Mouse (Mus musculus): ENCODE measurements around the gene Chmp5. TPM values are rescaled to one million over a fixed set of nuclear protein-coding genes. Genes with fewer than 3 reads are reported as not detected.

The Chmp5 gene
- polyA plus RNA-seq, 1 experiment from 2014 or later: 109 TPM

- no peak overlapping the region for H3K27ac ChIP-seq (ENCODE audit: low read length)
- peaks cover 11% of the 10 kb centered on the region; the same call in 1 of the 2 replicates for H3K36me3 ChIP-seq (ENCODE audit: control insufficient read depth, insufficient read depth, low read length)
- no peak overlapping the region for H3K4me2 ChIP-seq (ENCODE audit: low read depth, low read length)
- no peaks in the 10 kb centered on the region for H3K9me3 ChIP-seq (replicated peaks; ENCODE audit: control insufficient read depth, low read length)
- H3K9ac ChIP-seq (ENCODE audit: low read length): no peak overlapping the region
- no peaks in the 10 kb centered on the region for H3K4me1 ChIP-seq (ENCODE audit: control insufficient read depth, insufficient read depth, low read length)
- WGBS: 85% methylated on average over 1 of the region's 1 CpGs
- no peaks in the 10 kb centered on the region for H3K27me3 ChIP-seq (ENCODE audit: control insufficient read depth, insufficient read depth, low read length)
- ATAC-seq (ENCODE audit: insufficient read depth, low FRiP score): no peak
- no peak overlapping the region for H3K4me3 ChIP-seq (replicated peaks; ENCODE audit: low read length)
Measured at GRCm38 (mm10) chr4:40983686-40984085, 35.5 kb downstream of the Chmp5 start.

GRCm38 (mm10) chr4:40989633-40990032, 41.4 kb downstream of the Chmp5 start:
- no peaks in the 10 kb centered on the region for H3K27me3 ChIP-seq (ENCODE audit: control insufficient read depth, insufficient read depth, low read length)
- H3K36me3 ChIP-seq (ENCODE audit: control insufficient read depth, insufficient read depth, low read length): peaks cover 45% of the 10 kb centered on the region
- no peak overlapping the region for H3K27ac ChIP-seq (ENCODE audit: low read length)
- 88% methylated on average over 6 of the region's 6 CpGs for WGBS
- no peak overlapping the region for H3K9ac ChIP-seq (ENCODE audit: low read length)
- H3K4me1 ChIP-seq (ENCODE audit: control insufficient read depth, insufficient read depth, low read length): no peaks in the 10 kb centered on the region
- H3K4me2 ChIP-seq (ENCODE audit: low read depth, low read length): no peak overlapping the region
- no peaks in the 10 kb centered on the region for H3K9me3 ChIP-seq (replicated peaks; ENCODE audit: control insufficient read depth, low read length)
- H3K4me3 ChIP-seq (replicated peaks; ENCODE audit: low read length): no peak overlapping the region
- no peak for ATAC-seq (ENCODE audit: insufficient read depth, low FRiP score)

- 94% methylated on average over 6 of the region's 6 CpGs for WGBS
- peaks cover 37% of the 10 kb centered on the region for H3K36me3 ChIP-seq (ENCODE audit: control insufficient read depth, insufficient read depth, low read length)
- no peaks in the 10 kb centered on the region for H3K9me3 ChIP-seq (replicated peaks; ENCODE audit: control insufficient read depth, low read length)
- H3K27ac ChIP-seq (ENCODE audit: low read length): no peak overlapping the region
- ATAC-seq (ENCODE audit: insufficient read depth, low FRiP score): no peak
- no peak overlapping the region for H3K9ac ChIP-seq (ENCODE audit: low read length)
- H3K4me2 ChIP-seq (ENCODE audit: low read depth, low read length): no peak overlapping the region
- no peak overlapping the region for H3K4me3 ChIP-seq (replicated peaks; ENCODE audit: low read length)
- H3K27me3 ChIP-seq (ENCODE audit: control insufficient read depth, insufficient read depth, low read length): no peaks in the 10 kb centered on the region
- H3K4me1 ChIP-seq (ENCODE audit: control insufficient read depth, insufficient read depth, low read length): no peaks in the 10 kb centered on the region
Measured at GRCm38 (mm10) chr4:40996302-40996701, 48.1 kb downstream of the Chmp5 start.

DNA sequence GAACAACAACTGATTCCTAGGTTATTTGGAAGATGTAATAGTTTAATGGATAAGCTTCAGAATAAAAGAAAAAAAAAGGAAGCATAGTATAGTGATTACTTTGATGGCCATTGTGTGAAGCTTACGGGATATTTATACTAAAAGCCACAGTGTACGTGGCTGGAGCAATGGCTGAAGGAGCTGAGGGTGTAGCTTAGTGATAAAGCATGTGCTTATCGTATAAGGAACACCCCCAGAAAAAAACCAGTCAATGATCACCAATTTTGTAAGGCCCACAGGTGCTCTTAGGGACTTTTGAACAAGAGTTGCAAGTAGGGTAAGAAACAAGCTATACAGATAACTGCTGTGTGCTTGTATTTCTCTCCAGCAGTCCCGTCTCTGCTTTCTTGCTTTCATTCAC, 49.7 kb downstream of the Chmp5 start:
- Histone ChIP-seq H3K4me3 (replicated peaks; ENCODE audit: low read length) (no peak overlapping the region), H3K9ac (ENCODE audit: low read length) (no peak overlapping the region), H3K9me3 (replicated peaks; ENCODE audit: control insufficient read depth, low read length) (no peaks in the 10 kb centered on the region), H3K27me3 (ENCODE audit: control insufficient read depth, insufficient read depth, low read length) (no peaks in the 10 kb centered on the region), H3K36me3 (ENCODE audit: control insufficient read depth, insufficient read depth, low read length) (peaks cover 33% of the 10 kb centered on the region), H3K27ac (ENCODE audit: low read length) (no peak overlapping the region), H3K4me2 (ENCODE audit: low read depth, low read length) (no peak overlapping the region), H3K4me1 (ENCODE audit: control insufficient read depth, insufficient read depth, low read length) (no peaks in the 10 kb centered on the region)
- no peak for ATAC-seq (ENCODE audit: insufficient read depth, low FRiP score)
- WGBS: 91% methylated on average over 4 of the region's 4 CpGs

- no peaks in the 10 kb centered on the region for H3K27me3 ChIP-seq (ENCODE audit: control insufficient read depth, insufficient read depth, low read length)
- 81% methylated on average over 1 of the region's 1 CpGs for WGBS
- H3K4me3 ChIP-seq (replicated peaks; ENCODE audit: low read length): no peak overlapping the region
- no peaks in the 10 kb centered on the region for H3K4me1 ChIP-seq (ENCODE audit: control insufficient read depth, insufficient read depth, low read length)
- no peak overlapping the region for H3K4me2 ChIP-seq (ENCODE audit: low read depth, low read length)
- no peak for ATAC-seq (ENCODE audit: insufficient read depth, low FRiP score)
- H3K27ac ChIP-seq (ENCODE audit: low read length): no peak overlapping the region
- H3K9ac ChIP-seq (ENCODE audit: low read length): no peak overlapping the region
- H3K36me3 ChIP-seq (ENCODE audit: control insufficient read depth, insufficient read depth, low read length): peaks cover 37% of the 10 kb centered on the region
- no peaks in the 10 kb centered on the region for H3K9me3 ChIP-seq (replicated peaks; ENCODE audit: control insufficient read depth, low read length)
Measured at GRCm38 (mm10) chr4:41000271-41000670, 52.1 kb downstream of the Chmp5 start.

GRCm38 (mm10) chr4:41000842-41001639, 52.8 kb downstream of the Chmp5 start:
- H3K4me2 ChIP-seq (ENCODE audit: low read depth, low read length): no peak overlapping the region
- 85% methylated on average over 9 of the region's 9 CpGs for WGBS
- H3K27ac ChIP-seq (ENCODE audit: low read length): no peak overlapping the region
- peaks cover 32% of the 10 kb centered on the region for H3K36me3 ChIP-seq (ENCODE audit: control insufficient read depth, insufficient read depth, low read length)
- H3K9ac ChIP-seq (ENCODE audit: low read length): no peak overlapping the region
- no peaks in the 10 kb centered on the region for H3K27me3 ChIP-seq (ENCODE audit: control insufficient read depth, insufficient read depth, low read length)
- ATAC-seq (ENCODE audit: insufficient read depth, low FRiP score): no peak
- H3K9me3 ChIP-seq (replicated peaks; ENCODE audit: control insufficient read depth, low read length): no peaks in the 10 kb centered on the region
- H3K4me3 ChIP-seq (replicated peaks; ENCODE audit: low read length): no peak overlapping the region
- no peaks in the 10 kb centered on the region for H3K4me1 ChIP-seq (ENCODE audit: control insufficient read depth, insufficient read depth, low read length)

DNA sequence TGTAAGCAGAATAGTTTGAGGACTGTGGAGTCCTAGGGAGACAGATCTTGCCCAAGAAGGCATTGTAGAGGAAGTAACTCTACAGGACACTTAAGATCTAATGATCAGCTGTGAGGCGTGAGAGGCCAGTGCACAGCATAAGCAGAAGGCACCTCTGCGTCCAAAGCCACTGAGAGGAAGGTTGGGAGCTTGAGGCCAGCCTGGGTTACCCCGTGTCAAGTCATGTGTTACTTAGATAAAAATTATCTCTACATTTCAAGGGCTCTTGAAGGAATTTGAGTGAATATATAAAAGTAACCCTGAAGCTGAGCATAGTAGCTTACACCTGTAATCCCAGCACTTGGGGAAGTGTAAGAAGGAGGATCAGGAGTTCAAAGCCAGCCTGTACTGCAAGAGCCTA, 65.1 kb downstream of the Chmp5 start:
- no peak overlapping the region for H3K9ac ChIP-seq (ENCODE audit: low read length)
- no peak overlapping the region for H3K4me2 ChIP-seq (ENCODE audit: low read depth, low read length)
- H3K27me3 ChIP-seq (ENCODE audit: control insufficient read depth, insufficient read depth, low read length): no peaks in the 10 kb centered on the region
- H3K27ac ChIP-seq (ENCODE audit: low read length): no peak overlapping the region
- H3K36me3 ChIP-seq (ENCODE audit: control insufficient read depth, insufficient read depth, low read length): peaks cover 29% of the 10 kb centered on the region
- no peaks in the 10 kb centered on the region for H3K4me1 ChIP-seq (ENCODE audit: control insufficient read depth, insufficient read depth, low read length)
- ATAC-seq (ENCODE audit: insufficient read depth, low FRiP score): no peak
- 85% methylated on average over 3 of the region's 3 CpGs for WGBS
- H3K9me3 ChIP-seq (replicated peaks; ENCODE audit: control insufficient read depth, low read length): no peaks in the 10 kb centered on the region
- no peak overlapping the region for H3K4me3 ChIP-seq (replicated peaks; ENCODE audit: low read length)

Small RNA genes lying within 50 kb of the gene (microRNA-seq; reads per million reads assigned to microRNA genes)
- gene Mir3094: 2.6 reads per million, percentile 14 among the genes with 10 or more reads in this experiment

Other genes with a start within 250 kb of the Chmp5 start
- gene Aptx, start 245.2 kb upstream of the Chmp5 start, polyA plus RNA-seq (2015; fragmentation: Nextera tagmentation; extraction: Ambion mirVana): 24.1 and 24.2 TPM in 2 replicates
- 300 and 349 TPM in 2 replicates for gene Dnaja1, start 226.3 kb upstream of the Chmp5 start, polyA plus RNA-seq (2015; fragmentation: Nextera tagmentation; extraction: Ambion mirVana)
- gene Smu1, start 190.5 kb upstream of the Chmp5 start, polyA plus RNA-seq (2015; fragmentation: Nextera tagmentation; extraction: Ambion mirVana): 128 and 140 TPM in 2 replicates
- 50.1 and 51.2 TPM in 2 replicates for gene B4galt1, start 94.4 kb upstream of the Chmp5 start, polyA plus RNA-seq (2015; fragmentation: Nextera tagmentation; extraction: Ambion mirVana)
- gene Spink4, start 28.4 kb upstream of the Chmp5 start, polyA plus RNA-seq (2015; fragmentation: Nextera tagmentation; extraction: Ambion mirVana): 36.1 and 40.3 TPM in 2 replicates
- 184 and 197 TPM in 2 replicates for gene Bag1, start 113 bp upstream of the Chmp5 start, polyA plus RNA-seq (2015; fragmentation: Nextera tagmentation; extraction: Ambion mirVana)
- 83.2 and 89.7 TPM in 2 replicates for gene Nfx1, start 22.5 kb downstream of the Chmp5 start, polyA plus RNA-seq (2015; fragmentation: Nextera tagmentation; extraction: Ambion mirVana)
- 0.40 and 0.45 TPM in 2 replicates for gene Aqp7, start 99.7 kb downstream of the Chmp5 start, polyA plus RNA-seq (2015; fragmentation: Nextera tagmentation; extraction: Ambion mirVana)
- 101 and 127 TPM in 2 replicates for gene Aqp3, start 149.8 kb downstream of the Chmp5 start, polyA plus RNA-seq (2015; fragmentation: Nextera tagmentation; extraction: Ambion mirVana)
- gene Nol6, start 176.0 kb downstream of the Chmp5 start, polyA plus RNA-seq (2015; fragmentation: Nextera tagmentation; extraction: Ambion mirVana): 24.2 and 27.1 TPM in 2 replicates
- gene Ube2r2, start 187.3 kb downstream of the Chmp5 start, polyA plus RNA-seq (2015; fragmentation: Nextera tagmentation; extraction: Ambion mirVana): 54.7 and 59.9 TPM in 2 replicates